Mouse (Mus musculus): ENCODE data around the gene Tmem252.

- TF ChIP-seq CTCF (IDR thresholded peaks at IDR 0.05; ENCODE audit: low read depth) (no peak), EP300 (IDR thresholded peaks at IDR 0.05; ENCODE audit: low read depth) (no peak)
These were observed 25.4 kb downstream of the Tmem252 start for GRCm38 (mm10) chr19:24699196-24699595.

All from liver, embryonic 14.5 days (tissue).